Mouse (Mus musculus): ENCODE results near the gene Apol6.

DNA sequence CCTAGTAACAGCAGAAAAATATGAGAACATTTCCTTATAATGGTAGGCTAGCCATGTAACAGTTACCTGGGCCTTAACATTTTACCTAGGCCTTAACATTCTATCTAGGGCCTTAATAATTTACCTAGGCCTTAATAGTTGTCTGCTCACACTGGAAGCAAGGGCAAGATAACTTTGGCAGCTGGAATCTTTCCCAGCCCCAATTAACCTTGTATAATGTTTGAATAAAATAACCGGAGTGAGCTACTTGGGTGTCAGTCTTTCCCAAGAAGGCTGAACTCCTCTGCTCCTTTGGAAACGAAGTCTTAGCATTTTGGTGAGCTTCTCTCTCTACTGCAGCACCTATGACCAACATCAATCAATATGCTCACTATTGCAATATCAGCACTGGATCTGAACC, 46.5 kb upstream of the Apol6 start:
- no peak for TF ChIP-seq CTCF (IDR thresholded peaks at IDR 0.05; ENCODE audit: low read depth)
- no peak for TF ChIP-seq EP300 (IDR thresholded peaks at IDR 0.05; ENCODE audit: low read depth)

Measured in liver, postnatal 0 days (tissue).